Mouse (Mus musculus) neural tube, embryonic 15.5 days (tissue): ENCODE data around the gene Ift81. TPM values are rescaled to one million over a fixed set of nuclear protein-coding genes. Genes with fewer than 3 reads are reported as not detected.

Experiments
- ATAC-seq: fragments of 200-750 bp; cut with Nextera tagmentation; 2 replicates; pipeline ENCODE4 v1.8.0; 2017; ENCODE audit warnings: mild to moderate bottlenecking, moderate TSS enrichment, moderate library complexity; ENCODE audit not compliant: low FRiP score
- H3K27ac ChIP-seq: fragments of 300-500 bp; sonication (generic); replicated peaks from 2 replicates; pipeline ENCODE4 v1.5.1; 2015; ENCODE audit warnings: mild to moderate bottlenecking, inconsistent platforms
- H3K27me3 ChIP-seq: fragments of 300-500 bp; sonication (generic); replicated peaks from 2 replicates; pipeline ENCODE4 v1.6.1; 2015; ENCODE audit warnings: inconsistent platforms
- H3K36me3 ChIP-seq: fragments of 300-500 bp; sonication (generic); 2 replicates; pipeline ENCODE4 v1.6.1; 2015; ENCODE audit warnings: inconsistent platforms
- H3K4me1 ChIP-seq: fragments of 300-500 bp; sonication (generic); 2 replicates; pipeline ENCODE4 v1.6.1; 2015; ENCODE audit warnings: inconsistent platforms
- H3K4me2 ChIP-seq: fragments of 300-500 bp; sonication (generic); 2 replicates; pipeline ENCODE4 v1.6.1; 2015; ENCODE audit warnings: inconsistent platforms, mild to moderate bottlenecking, moderate library complexity
- H3K4me3 ChIP-seq: fragments of 300-500 bp; sonication (generic); replicated peaks from 2 replicates; pipeline ENCODE4 v1.5.1; 2015; ENCODE audit warnings: mild to moderate bottlenecking, inconsistent platforms
- H3K9ac ChIP-seq: fragments of 300-500 bp; sonication (generic); replicated peaks from 2 replicates; pipeline ENCODE4 v1.6.1; 2015; ENCODE audit warnings: mild to moderate bottlenecking, inconsistent platforms
- H3K9me3 ChIP-seq: fragments of 300-500 bp; sonication (generic); replicated peaks from 2 replicates; pipeline ENCODE4 v1.6.1; 2016; ENCODE audit warnings: inconsistent platforms
- WGBS: fragments of 180-500 bp; shearing (Covaris S2); methylation state at CpG from one replicate; pipeline ENCODE4 v1.1.7; 2015; ENCODE audit warnings: mixed read lengths; 5-methylcytosine and 5-hydroxymethylcytosine counted together
- polyA plus RNA-seq: library from polyadenylated mRNA; unstranded; fragments of >200 nt; fragmentation: Nextera tagmentation; extraction: Ambion mirVana; gene quantifications from 2 replicates; pipeline ENCODE4 v1.2.1, GENCODE M21; 2015

Ift81 gene
- polyA plus RNA-seq, 1 experiment from 2014 or later = 59.2 TPM

GRCm38 (mm10) chr5:122525238-122525931, 88.9 kb downstream of the Ift81 start:
- no peak overlapping the region for H3K4me3 ChIP-seq
- no peak for ATAC-seq

GRCm38 (mm10) chr5:122524854-122525237, 89.5 kb downstream of the Ift81 start:
- no peaks in the 10 kb centered on the region for H3K9me3 ChIP-seq
- peaks cover 23% of the 10 kb centered on the region for H3K4me1 ChIP-seq
- no peaks in the 10 kb centered on the region for H3K36me3 ChIP-seq
- no peak overlapping the region for H3K27ac ChIP-seq
- H3K4me2 ChIP-seq = no peak overlapping the region
- no peak for ATAC-seq
- H3K4me3 ChIP-seq = no peak overlapping the region
- 86% methylated on average over 4 of the region's 4 CpGs for WGBS
- no peak overlapping the region for H3K9ac ChIP-seq
- H3K27me3 ChIP-seq = no peaks in the 10 kb centered on the region

More at GRCm38 (mm10) chr5:122525238-122525931, 88.9 kb downstream of the Ift81 start:
- H3K27me3 ChIP-seq = no peaks in the 10 kb centered on the region
- H3K4me2 ChIP-seq = no peak overlapping the region
- peaks cover 28% of the 10 kb centered on the region for H3K4me1 ChIP-seq
- no peak overlapping the region for H3K27ac ChIP-seq
- no peaks in the 10 kb centered on the region for H3K36me3 ChIP-seq
- H3K9ac ChIP-seq = no peak overlapping the region
- no peaks in the 10 kb centered on the region for H3K9me3 ChIP-seq
- 79% methylated on average over 14 of the region's 14 CpGs for WGBS

GRCm38 (mm10) chr5:122524244-122524643, 90.1 kb downstream of the Ift81 start:
- Histone ChIP-seq H3K4me3 (no peak overlapping the region), H3K4me2 (no peak overlapping the region), H3K36me3 (no peaks in the 10 kb centered on the region), H3K27me3 (no peaks in the 10 kb centered on the region), H3K4me1 (peaks cover 17% of the 10 kb centered on the region), H3K9me3 (no peaks in the 10 kb centered on the region), H3K9ac (no peak overlapping the region), H3K27ac (no peak overlapping the region)
- ATAC-seq = no peak
- WGBS = 61% methylated on average over 3 of the region's 3 CpGs

GRCm38 (mm10) chr5:122521130-122521473, 93.2 kb downstream of the Ift81 start:
- H3K4me2 ChIP-seq = no peak overlapping the region
- H3K4me3 ChIP-seq = no peak overlapping the region
- H3K36me3 ChIP-seq = no peaks in the 10 kb centered on the region
- peaks cover 5% of the 10 kb centered on the region for H3K4me1 ChIP-seq
- WGBS = 76% methylated on average over 3 of the region's 3 CpGs
- H3K27me3 ChIP-seq = no peaks in the 10 kb centered on the region
- no peak overlapping the region for H3K27ac ChIP-seq
- no peak overlapping the region for H3K9ac ChIP-seq
- no peak for ATAC-seq
- no peaks in the 10 kb centered on the region for H3K9me3 ChIP-seq

GRCm38 (mm10) chr5:122520254-122521129, 93.8 kb downstream of the Ift81 start:
- Histone ChIP-seq H3K4me1 (peaks cover 5% of the 10 kb centered on the region), H3K27ac (no peak overlapping the region), H3K27me3 (no peaks in the 10 kb centered on the region), H3K9ac (no peak overlapping the region), H3K9me3 (no peaks in the 10 kb centered on the region), H3K4me2 (no peak overlapping the region), H3K36me3 (no peaks in the 10 kb centered on the region), H3K4me3 (no peak overlapping the region)
- no peak for ATAC-seq
- WGBS = 72% methylated on average over 23 of the region's 23 CpGs

- Histone ChIP-seq H3K4me2 (no peak overlapping the region), H3K4me3 (no peak overlapping the region), H3K27ac (no peak overlapping the region), H3K9me3 (no peaks in the 10 kb centered on the region), H3K4me1 (peaks cover 7% of the 10 kb centered on the region; the same call in 1 of the 2 replicates), H3K27me3 (no peaks in the 10 kb centered on the region), H3K36me3 (no peaks in the 10 kb centered on the region), H3K9ac (no peak overlapping the region)
- WGBS = 59% methylated on average over 7 of the region's 7 CpGs
- ATAC-seq = no peak
Measured at GRCm38 (mm10) chr5:122519043-122519660, 95.2 kb downstream of the Ift81 start.

GRCm38 (mm10) chr5:122518247-122518646, 96.1 kb downstream of the Ift81 start:
- WGBS = 16% methylated on average over 8 of the region's 8 CpGs
- H3K9ac ChIP-seq = no peak overlapping the region
- no peak overlapping the region for H3K4me3 ChIP-seq
- peaks cover 13% of the 10 kb centered on the region for H3K4me1 ChIP-seq
- no peaks in the 10 kb centered on the region for H3K27me3 ChIP-seq
- H3K27ac ChIP-seq = no peak overlapping the region
- ATAC-seq = no peak
- no peaks in the 10 kb centered on the region for H3K36me3 ChIP-seq
- no peak overlapping the region for H3K4me2 ChIP-seq
- H3K9me3 ChIP-seq = no peaks in the 10 kb centered on the region

- Histone ChIP-seq H3K9me3 (no peaks in the 10 kb centered on the region), H3K9ac (no peak overlapping the region), H3K4me3 (no peak overlapping the region), H3K4me1 (peaks cover 13% of the 10 kb centered on the region), H3K4me2 (no peak overlapping the region), H3K27ac (no peak overlapping the region), H3K27me3 (no peaks in the 10 kb centered on the region), H3K36me3 (no peaks in the 10 kb centered on the region)
- WGBS = 81% methylated on average over 5 of the region's 5 CpGs
- no peak for ATAC-seq
Measured at GRCm38 (mm10) chr5:122516901-122517300, 97.4 kb downstream of the Ift81 start.

GRCm38 (mm10) chr5:122516029-122516730, 98.1 kb downstream of the Ift81 start:
- Histone ChIP-seq H3K27ac (no peak overlapping the region), H3K4me2 (no peak overlapping the region), H3K36me3 (no peaks in the 10 kb centered on the region), H3K4me1 (peaks cover 18% of the 10 kb centered on the region), H3K9me3 (no peaks in the 10 kb centered on the region), H3K27me3 (no peaks in the 10 kb centered on the region), H3K4me3 (no peak overlapping the region), H3K9ac (no peak overlapping the region)
- no peak for ATAC-seq
- 85% methylated on average over 11 of the region's 11 CpGs for WGBS

- ATAC-seq = no peak
- Histone ChIP-seq H3K27me3 (no peaks in the 10 kb centered on the region), H3K4me2 (peak overlapping the region; percentile 19; the same call in 1 of the 2 replicates), H3K36me3 (no peaks in the 10 kb centered on the region), H3K4me1 (peaks cover 23% of the 10 kb centered on the region), H3K9me3 (no peaks in the 10 kb centered on the region), H3K27ac (no peak overlapping the region), H3K4me3 (no peak overlapping the region), H3K9ac (no peak overlapping the region)
- 29% methylated on average over 8 of the region's 8 CpGs for WGBS
Measured at GRCm38 (mm10) chr5:122514127-122514521, 100.2 kb downstream of the Ift81 start.

GRCm38 (mm10) chr5:122513421-122514126, 100.7 kb downstream of the Ift81 start:
- Histone ChIP-seq H3K4me2 (peak overlapping the region; percentile 19; the same call in 1 of the 2 replicates), H3K4me1 (peaks cover 23% of the 10 kb centered on the region), H3K27ac (no peak overlapping the region), H3K9me3 (no peaks in the 10 kb centered on the region), H3K9ac (no peak overlapping the region), H3K4me3 (no peak overlapping the region), H3K36me3 (no peaks in the 10 kb centered on the region), H3K27me3 (no peaks in the 10 kb centered on the region)
- ATAC-seq = no peak
- WGBS = 42% methylated on average over 23 of the region's 23 CpGs
